Mouse (Mus musculus): ENCODE measurements at regions not wholly inside any gene's neighbourhood (a gene's known extent, or its start where the extent isn't known, plus 50 kb on each side); places are given as distances from the start of the nearest gene placed in this dataset.

GRCm38 (mm10) chr1:92343768-92344167, 129.9 kb downstream of the Ndufa10 start:
- no peaks in the 10 kb centered on the region for H3K36me3 ChIP-seq (ENCODE audit: control insufficient read depth, insufficient read depth, low read length)
- no peak for ATAC-seq
- 72% methylated on average over 2 of the region's 2 CpGs for WGBS
- H3K9me3 ChIP-seq (ENCODE audit: control insufficient read depth, low read length): peaks cover 6% of the 10 kb centered on the region
- H3K27ac ChIP-seq (ENCODE audit: low read length): no peak overlapping the region
- H3K27me3 ChIP-seq (replicated peaks; ENCODE audit: control insufficient read depth, insufficient read depth, low read length): no peaks in the 10 kb centered on the region; the same call in 1 of the 2 replicates
- no peak overlapping the region for H3K9ac ChIP-seq (ENCODE audit: low read depth, low read length)
- no peaks in the 10 kb centered on the region for H3K4me1 ChIP-seq (ENCODE audit: control insufficient read depth, insufficient read depth, low read length)
- no peak overlapping the region for H3K4me3 ChIP-seq (ENCODE audit: low read length)
- no peak overlapping the region for H3K4me2 ChIP-seq (ENCODE audit: low read depth, low read length)

GRCm38 (mm10) chr1:92343161-92343598, 130.5 kb downstream of the Ndufa10 start:
- Histone ChIP-seq H3K4me1 (ENCODE audit: control insufficient read depth, insufficient read depth, low read length) (no peaks in the 10 kb centered on the region), H3K9me3 (ENCODE audit: control insufficient read depth, low read length) (peaks cover 6% of the 10 kb centered on the region), H3K9ac (ENCODE audit: low read depth, low read length) (no peak overlapping the region), H3K4me2 (ENCODE audit: low read depth, low read length) (no peak overlapping the region), H3K4me3 (ENCODE audit: low read length) (no peak overlapping the region), H3K27me3 (replicated peaks; ENCODE audit: control insufficient read depth, insufficient read depth, low read length) (no peaks in the 10 kb centered on the region; the same call in 1 of the 2 replicates), H3K27ac (ENCODE audit: low read length) (no peak overlapping the region), H3K36me3 (ENCODE audit: control insufficient read depth, insufficient read depth, low read length) (no peaks in the 10 kb centered on the region)
- ATAC-seq: no peak
- 92% methylated on average over 5 of the region's 5 CpGs for WGBS

GRCm38 (mm10) chr1:92341846-92342540, 131.7 kb downstream of the Ndufa10 start:
- H3K9ac ChIP-seq (ENCODE audit: low read depth, low read length): no peak overlapping the region
- H3K36me3 ChIP-seq (ENCODE audit: control insufficient read depth, insufficient read depth, low read length): no peaks in the 10 kb centered on the region
- WGBS: 84% methylated on average over 12 of the region's 12 CpGs
- no peak for ATAC-seq
- H3K27me3 ChIP-seq (replicated peaks; ENCODE audit: control insufficient read depth, insufficient read depth, low read length): no peaks in the 10 kb centered on the region
- H3K4me2 ChIP-seq (ENCODE audit: low read depth, low read length): no peak overlapping the region
- H3K27ac ChIP-seq (ENCODE audit: low read length): no peak overlapping the region
- no peak overlapping the region for H3K4me3 ChIP-seq (ENCODE audit: low read length)
- H3K4me1 ChIP-seq (ENCODE audit: control insufficient read depth, insufficient read depth, low read length): no peaks in the 10 kb centered on the region
- H3K9me3 ChIP-seq (ENCODE audit: control insufficient read depth, low read length): peaks cover 6% of the 10 kb centered on the region

GRCm38 (mm10) chr1:92340644-92341043, 133.0 kb downstream of the Ndufa10 start:
- H3K4me2 ChIP-seq (ENCODE audit: low read depth, low read length): no peak overlapping the region
- H3K27me3 ChIP-seq (replicated peaks; ENCODE audit: control insufficient read depth, insufficient read depth, low read length): no peaks in the 10 kb centered on the region
- H3K9ac ChIP-seq (ENCODE audit: low read depth, low read length): no peak overlapping the region
- 48% methylated on average over 7 of the region's 7 CpGs for WGBS
- H3K9me3 ChIP-seq (ENCODE audit: control insufficient read depth, low read length): peaks cover 6% of the 10 kb centered on the region
- H3K4me1 ChIP-seq (ENCODE audit: control insufficient read depth, insufficient read depth, low read length): no peaks in the 10 kb centered on the region
- H3K4me3 ChIP-seq (ENCODE audit: low read length): no peak overlapping the region
- no peak overlapping the region for H3K27ac ChIP-seq (ENCODE audit: low read length)
- no peak for ATAC-seq
- no peaks in the 10 kb centered on the region for H3K36me3 ChIP-seq (ENCODE audit: control insufficient read depth, insufficient read depth, low read length)

- peaks cover 6% of the 10 kb centered on the region for H3K9me3 ChIP-seq (ENCODE audit: control insufficient read depth, low read length)
- no peaks in the 10 kb centered on the region for H3K4me1 ChIP-seq (ENCODE audit: control insufficient read depth, insufficient read depth, low read length)
- no peaks in the 10 kb centered on the region for H3K36me3 ChIP-seq (ENCODE audit: control insufficient read depth, insufficient read depth, low read length)
- H3K4me2 ChIP-seq (ENCODE audit: low read depth, low read length): no peak overlapping the region
- no peak for ATAC-seq
- no peak overlapping the region for H3K9ac ChIP-seq (ENCODE audit: low read depth, low read length)
- no peak overlapping the region for H3K27ac ChIP-seq (ENCODE audit: low read length)
- 83% methylated on average over 1 of the region's 1 CpGs for WGBS
- H3K4me3 ChIP-seq (ENCODE audit: low read length): no peak overlapping the region
- H3K27me3 ChIP-seq (replicated peaks; ENCODE audit: control insufficient read depth, insufficient read depth, low read length): no peaks in the 10 kb centered on the region
Observed at GRCm38 (mm10) chr1:92338589-92338988, 135.1 kb downstream of the Ndufa10 start.

GRCm38 (mm10) chr1:92337450-92337849, 136.2 kb downstream of the Ndufa10 start:
- H3K36me3 ChIP-seq (ENCODE audit: control insufficient read depth, insufficient read depth, low read length): no peaks in the 10 kb centered on the region
- H3K9ac ChIP-seq (ENCODE audit: low read depth, low read length): no peak overlapping the region
- H3K4me3 ChIP-seq (ENCODE audit: low read length): no peak overlapping the region
- no peaks in the 10 kb centered on the region for H3K4me1 ChIP-seq (ENCODE audit: control insufficient read depth, insufficient read depth, low read length)
- H3K9me3 ChIP-seq (ENCODE audit: control insufficient read depth, low read length): peaks cover 6% of the 10 kb centered on the region
- ATAC-seq: 0 out of 2 replicates have a peak, but pooled peaks have one; percentile 46
- H3K4me2 ChIP-seq (ENCODE audit: low read depth, low read length): no peak overlapping the region
- 38% methylated on average over 8 of the region's 8 CpGs for WGBS
- H3K27ac ChIP-seq (ENCODE audit: low read length): no peak overlapping the region
- no peaks in the 10 kb centered on the region for H3K27me3 ChIP-seq (replicated peaks; ENCODE audit: control insufficient read depth, insufficient read depth, low read length)

- H3K27me3 ChIP-seq (replicated peaks; ENCODE audit: control insufficient read depth, insufficient read depth, low read length): no peaks in the 10 kb centered on the region; the same call in 1 of the 2 replicates
- no peaks in the 10 kb centered on the region for H3K36me3 ChIP-seq (ENCODE audit: control insufficient read depth, insufficient read depth, low read length)
- H3K9ac ChIP-seq (ENCODE audit: low read depth, low read length): no peak overlapping the region
- 64% methylated on average over 7 of the region's 7 CpGs for WGBS
- ATAC-seq: no peak
- no peaks in the 10 kb centered on the region for H3K4me1 ChIP-seq (ENCODE audit: control insufficient read depth, insufficient read depth, low read length)
- H3K9me3 ChIP-seq (ENCODE audit: control insufficient read depth, low read length): no peaks in the 10 kb centered on the region
- no peak overlapping the region for H3K4me2 ChIP-seq (ENCODE audit: low read depth, low read length)
- H3K4me3 ChIP-seq (ENCODE audit: low read length): no peak overlapping the region
- no peak overlapping the region for H3K27ac ChIP-seq (ENCODE audit: low read length)
Observed at GRCm38 (mm10) chr1:92332248-92332584, 136.7 kb upstream of the Hdac4 start.

- H3K36me3 ChIP-seq (ENCODE audit: control insufficient read depth, insufficient read depth, low read length): no peaks in the 10 kb centered on the region
- 82% methylated on average over 5 of the region's 5 CpGs for WGBS
- H3K4me3 ChIP-seq (ENCODE audit: low read length): no peak overlapping the region
- no peaks in the 10 kb centered on the region for H3K4me1 ChIP-seq (ENCODE audit: control insufficient read depth, insufficient read depth, low read length)
- H3K4me2 ChIP-seq (ENCODE audit: low read depth, low read length): no peak overlapping the region
- H3K27ac ChIP-seq (ENCODE audit: low read length): no peak overlapping the region
- no peak for ATAC-seq
- no peak overlapping the region for H3K9ac ChIP-seq (ENCODE audit: low read depth, low read length)
- H3K27me3 ChIP-seq (replicated peaks; ENCODE audit: control insufficient read depth, insufficient read depth, low read length): no peaks in the 10 kb centered on the region; the same call in 1 of the 2 replicates
- no peaks in the 10 kb centered on the region for H3K9me3 ChIP-seq (ENCODE audit: control insufficient read depth, low read length)
Observed at GRCm38 (mm10) chr1:92331559-92332247, 136.2 kb upstream of the Hdac4 start.

- no peaks in the 10 kb centered on the region for H3K9me3 ChIP-seq (ENCODE audit: control insufficient read depth, low read length)
- ATAC-seq: no peak
Observed at GRCm38 (mm10) chr1:92330181-92330580, 134.7 kb upstream of the Hdac4 start.

More at GRCm38 (mm10) chr1:92330181-92330580, 134.7 kb upstream of the Hdac4 start:
- Histone ChIP-seq H3K4me1 (ENCODE audit: control insufficient read depth, insufficient read depth, low read length) (no peaks in the 10 kb centered on the region), H3K4me3 (ENCODE audit: low read length) (no peak overlapping the region), H3K9ac (ENCODE audit: low read depth, low read length) (no peak overlapping the region), H3K27me3 (replicated peaks; ENCODE audit: control insufficient read depth, insufficient read depth, low read length) (no peaks in the 10 kb centered on the region; the same call in 1 of the 2 replicates), H3K4me2 (ENCODE audit: low read depth, low read length) (no peak overlapping the region), H3K36me3 (ENCODE audit: control insufficient read depth, insufficient read depth, low read length) (no peaks in the 10 kb centered on the region), H3K27ac (ENCODE audit: low read length) (no peak overlapping the region)
- 62% methylated on average over 5 of the region's 5 CpGs for WGBS
